Mouse (Mus musculus) spleen, adult 12 weeks (tissue): Measurements from ENCODE around the gene Abhd13.

Experiments
- DNase-seq: peaks from one replicate; pipeline ENCODE4 v3.0.0; 2022; ENCODE audit warnings: low spot score

The Abhd13 gene

GRCm38 (mm10) chr8:9977573-9978314, at the start of gene Abhd13, which contains the start of gene Lig4:
Abhd13 (plus strand) TSS chr8:9977707.
Lig4 (minus strand) TSS chr8:9977686.
- peak; percentile 97 for DNase-seq

GRCm38 (mm10) chr8:9929746-9930445, 47.6 kb upstream of the Abhd13 start:
- no peak for DNase-seq

GRCm38 (mm10) chr8:9932711-9933110, 44.8 kb upstream of the Abhd13 start:
- DNase-seq: no peak

GRCm38 (mm10) chr8:9934891-9935565, 42.5 kb upstream of the Abhd13 start:
- DNase-seq: no peak

GRCm38 (mm10) chr8:9935574-9935973, 41.9 kb upstream of the Abhd13 start:
- DNase-seq: no peak

- no peak for DNase-seq
Measured at GRCm38 (mm10) chr8:9949134-9949890, 28.2 kb upstream of the Abhd13 start.

- DNase-seq: no peak
Measured at GRCm38 (mm10) chr8:9958338-9958737, 19.2 kb upstream of the Abhd13 start.

GRCm38 (mm10) chr8:9959919-9960318, 17.6 kb upstream of the Abhd13 start:
- DNase-seq: no peak

GRCm38 (mm10) chr8:9971866-9972265, 5.6 kb upstream of the Abhd13 start:
- DNase-seq: no peak

GRCm38 (mm10) chr8:9975276-9975675, 2.2 kb upstream of the Abhd13 start:
- no peak for DNase-seq

GRCm38 (mm10) chr8:9975898-9976611, 1.5 kb upstream of the Abhd13 start:
- DNase-seq: peak; percentile 96

- no peak for DNase-seq
Measured at GRCm38 (mm10) chr8:9977016-9977415, 491 bp upstream of the Abhd13 start.

- DNase-seq: no peak
Measured at GRCm38 (mm10) chr8:9978475-9979230, 1.1 kb downstream of the Abhd13 start.

- no peak for DNase-seq
Measured at GRCm38 (mm10) chr8:9979746-9980145, 2.2 kb downstream of the Abhd13 start.

GRCm38 (mm10) chr8:9980188-9980587, 2.7 kb downstream of the Abhd13 start:
- DNase-seq: no peak

GRCm38 (mm10) chr8:10004115-10004514, 26.6 kb downstream of the Abhd13 start:
- DNase-seq: no peak

- no peak for DNase-seq
Measured at GRCm38 (mm10) chr8:10006156-10006985, 28.9 kb downstream of the Abhd13 start, which contains the start of gene Tnfsf13b. Tnfsf13b (plus strand) TSS chr8:10006467.

- DNase-seq: no peak
Measured at GRCm38 (mm10) chr8:10006986-10007659, 29.6 kb downstream of the Abhd13 start.

- no peak for DNase-seq
Measured at GRCm38 (mm10) chr8:10007660-10008028, 30.1 kb downstream of the Abhd13 start.
